Mouse (Mus musculus) kidney, adult 2 months (tissue): ENCODE measurements at regions not wholly inside any gene's neighbourhood (a gene's known extent, or its start where the extent isn't known, plus 50 kb on each side); places are given as distances from the start of the nearest gene placed in this dataset.

Source experiments
- CTCF ChIP-seq: fragments of 200-500 bp; conservative IDR thresholded peaks from 2 replicates; pipeline ENCODE4 v1.5.1; 2011; ENCODE audit warnings: low read depth, mild to moderate bottlenecking, control low read depth, low read length, moderate library complexity, mixed read lengths; ENCODE audit not compliant: insufficient read depth, insufficient read length
- POLR2A ChIP-seq: fragments of 200-500 bp; IDR thresholded peaks from one replicate; pipeline ENCODE4 v1.6.1; 2011; ENCODE audit warnings: low read depth, low read length, control low read depth

GRCm38 (mm10) chr4:72647130-72647529 is 205.3 kb downstream of the Aldoart1 start:
- TF ChIP-seq POLR2A (no peak), CTCF (no peak)
